Mouse (Mus musculus): ENCODE results near the gene Aldob. TPM values are rescaled to one million over a fixed set of nuclear protein-coding genes. Genes with fewer than 3 reads are reported as not detected.

The Aldob gene
- not detected in 2 replicates for polyA plus RNA-seq (2012)

GRCm38 (mm10) chr4:49549383-49549782, at the start of gene Aldob:
Aldob (minus strand) TSS chr4:49549546.

GRCm38 (mm10) chr4:49597183-49598100, 48.1 kb upstream of the Aldob start, which contains the start of gene Tmem246:
Tmem246 (minus strand) TSS chr4:49597876.

GRCm38 (mm10) chr4:49520572-49521340, 28.6 kb downstream of the Aldob start, which contains the start of the genes Mrpl50 and Zfp189:
Mrpl50 (minus strand) TSS chr4:49521093.
Zfp189 (plus strand) TSS chr4:49521176.

GRCm38 (mm10) chr4:49506386-49506785, 43.0 kb downstream of the Aldob start, which contains the start of gene Baat:
Baat (minus strand) TSS chr4:49506557.

Other genes with a start within 250 kb of the Aldob start
- gene Acnat2, start 141.4 kb downstream of the Aldob start, polyA plus RNA-seq (2012) = not detected in 2 replicates
- gene Acnat1, start 75.6 kb downstream of the Aldob start, polyA plus RNA-seq (2012) = 0.12 TPM in 1 of 2 replicates, not detected in the other
- gene Baat, start 43.0 kb downstream of the Aldob start, polyA plus RNA-seq (2012) = not detected in 2 replicates
- gene Mrpl50, start 28.5 kb downstream of the Aldob start, polyA plus RNA-seq (2012) = 1.9 and 2.8 TPM in 2 replicates
- gene Zfp189, start 28.4 kb downstream of the Aldob start, polyA plus RNA-seq (2012) = 1.2 and 1.3 TPM in 2 replicates
- gene Tmem246, start 48.3 kb upstream of the Aldob start, polyA plus RNA-seq (2012) = 1.2 and 1.6 TPM in 2 replicates
- gene Rnf20, start 82.5 kb upstream of the Aldob start, polyA plus RNA-seq (2012) = 26.2 and 32.7 TPM in 2 replicates
- not detected in 2 replicates for gene Ppp3r2, start 132.5 kb upstream of the Aldob start, polyA plus RNA-seq (2012)